Mouse (Mus musculus): ENCODE data around the gene Gmds. TPM values are rescaled to one million over a fixed set of nuclear protein-coding genes. Genes with fewer than 3 reads are reported as not detected.
A peak's percentile ranks its signal among the peaks of the same experiment; 100 is the strongest.

The Gmds gene
- 205 and 230 TPM in 2 replicates for polyA plus RNA-seq (2012; rRNA removed)

GRCm38 (mm10) chr13:32338513-32339365 lies at the start of gene Gmds:
Gene Gmds, minus strand, starts transcription at chr13:32338740.
- no peaks in the 10 kb centered on the region for H3K36me3 ChIP-seq (ENCODE audit: control insufficient read depth, insufficient read depth, low read length)
- H3K27ac ChIP-seq (ENCODE audit: insufficient read depth, low read depth, low read length) = peak within 1 kb of the TSS; percentile 76
- TF ChIP-seq POLR2A (IDR thresholded peaks at IDR 0.05; ENCODE audit: low read depth, low read length) (peak; percentile 73; the same call in 1 of the 2 replicates), CTCF (IDR thresholded peaks at IDR 0.05; ENCODE audit: extremely low read depth, insufficient read length, insufficient replicate concordance, low read depth, low read length) (no peak)
- H3K27me3 ChIP-seq (ENCODE audit: control insufficient read depth, insufficient read depth, low read length) = no peaks in the 10 kb centered on the region
- WGBS = under 1% methylated on average over 54 of the region's 55 CpGs
- H3K4me3 ChIP-seq (ENCODE audit: low read depth, low read length) = peak within 1 kb of the TSS; percentile 86
- H3K4me1 ChIP-seq (ENCODE audit: control insufficient read depth, insufficient read depth, insufficient read length, low read length) = peaks cover 2% of the 10 kb centered on the region; the same call in 1 of the 2 replicates

- Histone ChIP-seq H3K4me3 (ENCODE audit: low read depth, low read length) (no peak overlapping the region), H3K27me3 (ENCODE audit: control insufficient read depth, insufficient read depth, low read length) (no peaks in the 10 kb centered on the region), H3K27ac (ENCODE audit: insufficient read depth, low read depth, low read length) (no peak overlapping the region), H3K36me3 (ENCODE audit: control insufficient read depth, insufficient read depth, low read length) (no peaks in the 10 kb centered on the region), H3K4me1 (ENCODE audit: control insufficient read depth, insufficient read depth, insufficient read length, low read length) (peaks cover 3% of the 10 kb centered on the region; the same call in 1 of the 2 replicates)
- WGBS = 71% methylated on average over 4 of the region's 4 CpGs
- TF ChIP-seq POLR2A (IDR thresholded peaks at IDR 0.05; ENCODE audit: low read depth, low read length) (no peak), CTCF (IDR thresholded peaks at IDR 0.05; ENCODE audit: extremely low read depth, insufficient read length, insufficient replicate concordance, low read depth, low read length) (no peak)
Observed at GRCm38 (mm10) chr13:32385421-32386092, 47.0 kb upstream of the Gmds start.

GRCm38 (mm10) chr13:32382227-32383010 lies 43.9 kb upstream of the Gmds start:
- TF ChIP-seq CTCF (IDR thresholded peaks at IDR 0.05; ENCODE audit: extremely low read depth, insufficient read length, insufficient replicate concordance, low read depth, low read length) (no peak), POLR2A (IDR thresholded peaks at IDR 0.05; ENCODE audit: low read depth, low read length) (no peak)
- H3K4me3 ChIP-seq (ENCODE audit: low read depth, low read length) = no peak overlapping the region
- peak overlapping the region; percentile 87 for H3K27ac ChIP-seq (ENCODE audit: insufficient read depth, low read depth, low read length)
- no peaks in the 10 kb centered on the region for H3K27me3 ChIP-seq (ENCODE audit: control insufficient read depth, insufficient read depth, low read length)
- peaks cover 3% of the 10 kb centered on the region; the same call in 1 of the 2 replicates for H3K4me1 ChIP-seq (ENCODE audit: control insufficient read depth, insufficient read depth, insufficient read length, low read length)
- H3K36me3 ChIP-seq (ENCODE audit: control insufficient read depth, insufficient read depth, low read length) = no peaks in the 10 kb centered on the region
- 26% methylated on average over 6 of the region's 6 CpGs for WGBS

- H3K27ac ChIP-seq (ENCODE audit: insufficient read depth, low read depth, low read length) = no peak overlapping the region
- H3K4me1 ChIP-seq (ENCODE audit: control insufficient read depth, insufficient read depth, insufficient read length, low read length) = no peaks in the 10 kb centered on the region; the same call in 1 of the 2 replicates
- H3K27me3 ChIP-seq (ENCODE audit: control insufficient read depth, insufficient read depth, low read length) = no peaks in the 10 kb centered on the region
- 83% methylated on average over 1 of the region's 1 CpGs for WGBS
- no peaks in the 10 kb centered on the region for H3K36me3 ChIP-seq (ENCODE audit: control insufficient read depth, insufficient read depth, low read length)
- H3K4me3 ChIP-seq (ENCODE audit: low read depth, low read length) = no peak overlapping the region
- no peak for TF ChIP-seq CTCF (IDR thresholded peaks at IDR 0.05; ENCODE audit: extremely low read depth, insufficient read length, insufficient replicate concordance, low read depth, low read length)
- no peak for TF ChIP-seq POLR2A (IDR thresholded peaks at IDR 0.05; ENCODE audit: low read depth, low read length)
Observed at GRCm38 (mm10) chr13:32378634-32379033, 40.1 kb upstream of the Gmds start.

- Histone ChIP-seq H3K27ac (ENCODE audit: insufficient read depth, low read depth, low read length) (peak overlapping the region; percentile 82), H3K4me3 (ENCODE audit: low read depth, low read length) (no peak overlapping the region), H3K4me1 (ENCODE audit: control insufficient read depth, insufficient read depth, insufficient read length, low read length) (peaks cover 3% of the 10 kb centered on the region; the same call in 1 of the 2 replicates), H3K36me3 (ENCODE audit: control insufficient read depth, insufficient read depth, low read length) (no peaks in the 10 kb centered on the region), H3K27me3 (ENCODE audit: control insufficient read depth, insufficient read depth, low read length) (no peaks in the 10 kb centered on the region)
- WGBS = 18% methylated on average over 2 of the region's 2 CpGs
- TF ChIP-seq POLR2A (IDR thresholded peaks at IDR 0.05; ENCODE audit: low read depth, low read length) (no peak), CTCF (IDR thresholded peaks at IDR 0.05; ENCODE audit: extremely low read depth, insufficient read length, insufficient replicate concordance, low read depth, low read length) (no peak)
Observed at GRCm38 (mm10) chr13:32372531-32372883, 34.0 kb upstream of the Gmds start.

GRCm38 (mm10) chr13:32371874-32372530 lies 33.5 kb upstream of the Gmds start:
- Histone ChIP-seq H3K27ac (ENCODE audit: insufficient read depth, low read depth, low read length) (peak overlapping the region; percentile 82), H3K4me1 (ENCODE audit: control insufficient read depth, insufficient read depth, insufficient read length, low read length) (peaks cover 3% of the 10 kb centered on the region; the same call in 1 of the 2 replicates), H3K27me3 (ENCODE audit: control insufficient read depth, insufficient read depth, low read length) (no peaks in the 10 kb centered on the region), H3K36me3 (ENCODE audit: control insufficient read depth, insufficient read depth, low read length) (no peaks in the 10 kb centered on the region), H3K4me3 (ENCODE audit: low read depth, low read length) (no peak overlapping the region)
- no peak for TF ChIP-seq POLR2A (IDR thresholded peaks at IDR 0.05; ENCODE audit: low read depth, low read length)
- TF ChIP-seq CTCF (IDR thresholded peaks at IDR 0.05; ENCODE audit: extremely low read depth, insufficient read length, insufficient replicate concordance, low read depth, low read length) = no peak
- 55% methylated on average over 4 of the region's 4 CpGs for WGBS
